Mouse (Mus musculus) liver, embryonic 16.5 days (tissue): ENCODE data around the gene Clcn6. TPM values are rescaled to one million over a fixed set of nuclear protein-coding genes. Genes with fewer than 3 reads are reported as not detected.
A peak's percentile ranks its signal among the peaks of the same experiment; 100 is the strongest.
"Not testable (repeated sequence)": the region's sequence is repeated elsewhere in the genome, so short reads cannot be mapped to it uniquely, and the experiment has no call there.

Experiments used
- ATAC-seq: fragments of 200-750 bp; cut with Nextera tagmentation; 2 replicates; pipeline ENCODE4 v1.8.0; 2017; ENCODE audit warnings: low read depth, mild to moderate bottlenecking, moderate number of reproducible peaks, moderate library complexity
- H3K27ac ChIP-seq: fragments of 300-500 bp; sonication (generic); 2 replicates; pipeline ENCODE4 v1.5.1; 2014; ENCODE audit warnings: mild to moderate bottlenecking, low read length
- H3K27me3 ChIP-seq: fragments of 300-500 bp; sonication (generic); 2 replicates; pipeline ENCODE4 v1.6.1; 2014; ENCODE audit warnings: low read depth, low read length, mixed read lengths; ENCODE audit not compliant: control insufficient read depth, insufficient read depth
- H3K36me3 ChIP-seq: fragments of 300-500 bp; sonication (generic); 2 replicates; pipeline ENCODE4 v1.6.1; 2014; ENCODE audit warnings: mild to moderate bottlenecking; ENCODE audit not compliant: control insufficient read depth, insufficient read depth
- H3K4me1 ChIP-seq: fragments of 300-500 bp; sonication (generic); 2 replicates; pipeline ENCODE4 v1.6.1; 2014; ENCODE audit warnings: low read depth, low read length, mixed read lengths; ENCODE audit not compliant: control insufficient read depth
- H3K4me2 ChIP-seq: fragments of 300-500 bp; sonication (generic); 2 replicates; pipeline ENCODE4 v1.6.1; 2014; ENCODE audit warnings: low read depth, low read length, mixed read lengths
- H3K4me3 ChIP-seq: fragments of 300-500 bp; sonication (generic); 2 replicates; pipeline ENCODE4 v1.5.1; 2014; ENCODE audit warnings: low read depth, mild to moderate bottlenecking, low read length
- H3K9ac ChIP-seq: fragments of 300-500 bp; sonication (generic); 2 replicates; pipeline ENCODE4 v1.6.1; 2014; ENCODE audit warnings: low read depth, low read length
- H3K9me3 ChIP-seq: fragments of 300-500 bp; sonication (generic); replicated peaks from 2 replicates; pipeline ENCODE4 v1.6.1; 2016; ENCODE audit warnings: low read length; ENCODE audit not compliant: control insufficient read depth
- WGBS: fragments of 180-500 bp; shearing (Covaris S2); extraction: QIAGEN DNeasy Blood & Tissue Kit; methylation state at CpG from one replicate; pipeline ENCODE4 v1.1.7; 2014; ENCODE audit not compliant: insufficient replicate concordance; 5-methylcytosine and 5-hydroxymethylcytosine counted together
- polyA plus RNA-seq: library from polyadenylated mRNA; unstranded; fragments of >200 nt; fragmentation: Nextera tagmentation; extraction: Ambion mirVana; gene quantifications from 2 replicates; pipeline ENCODE4 v1.2.1, GENCODE M21; 2015

Gene Clcn6
- polyA plus RNA-seq, 1 experiment from 2014 or later, result 1.8 TPM

GRCm38 (mm10) chr4:148051046-148051776 is 12.6 kb upstream of the Clcn6 start:
- Histone ChIP-seq H3K9ac (no peak overlapping the region), H3K4me1 (peaks cover 27% of the 10 kb centered on the region), H3K4me2 (no peak overlapping the region), H3K4me3 (no peak overlapping the region), H3K27me3 (no peaks in the 10 kb centered on the region), H3K36me3 (peaks cover 40% of the 10 kb centered on the region), H3K9me3 (no peaks in the 10 kb centered on the region), H3K27ac (no peak overlapping the region)
- no peak for ATAC-seq
- 84% methylated on average over 13 of the region's 13 CpGs for WGBS

GRCm38 (mm10) chr4:148050396-148050914 is 11.8 kb upstream of the Clcn6 start:
- not testable (repeated sequence) for H3K9me3 ChIP-seq, H3K4me2 ChIP-seq, H3K4me3 ChIP-seq, H3K9ac ChIP-seq, ATAC-seq, H3K27me3 ChIP-seq, H3K27ac ChIP-seq
- peaks cover 38% of the 10 kb centered on the region for H3K36me3 ChIP-seq
- WGBS, result 86% methylated on average over 3 of the region's 3 CpGs
- peaks cover 35% of the 10 kb centered on the region for H3K4me1 ChIP-seq

GRCm38 (mm10) chr4:148046450-148047031 is 7.9 kb upstream of the Clcn6 start:
- peak overlapping the region; percentile 19 for H3K9ac ChIP-seq
- no peaks in the 10 kb centered on the region for H3K27me3 ChIP-seq
- peaks cover 69% of the 10 kb centered on the region for H3K4me1 ChIP-seq
- H3K4me3 ChIP-seq, result peak overlapping the region; percentile 14; the same call in 1 of the 2 replicates
- peak overlapping the region; percentile 81 for H3K27ac ChIP-seq
- ATAC-seq, result peak; percentile 90
- peak overlapping the region; percentile 42 for H3K4me2 ChIP-seq
- peaks cover 24% of the 10 kb centered on the region for H3K36me3 ChIP-seq
- H3K9me3 ChIP-seq, result no peaks in the 10 kb centered on the region
- 21% methylated on average over 4 of the region's 4 CpGs for WGBS

- 66% methylated on average over 2 of the region's 2 CpGs for WGBS
- Histone ChIP-seq H3K9ac (no peak overlapping the region), H3K27me3 (no peaks in the 10 kb centered on the region), H3K36me3 (peaks cover 18% of the 10 kb centered on the region), H3K27ac (peak overlapping the region; percentile 25; the same call in 1 of the 2 replicates), H3K4me1 (peaks cover 91% of the 10 kb centered on the region), H3K9me3 (no peaks in the 10 kb centered on the region), H3K4me2 (peak overlapping the region; percentile 39; the same call in 1 of the 2 replicates), H3K4me3 (no peak overlapping the region)
- ATAC-seq, result peak; percentile 20
These were observed 5.5 kb upstream of the Clcn6 start for GRCm38 (mm10) chr4:148044113-148044512.

DNA sequence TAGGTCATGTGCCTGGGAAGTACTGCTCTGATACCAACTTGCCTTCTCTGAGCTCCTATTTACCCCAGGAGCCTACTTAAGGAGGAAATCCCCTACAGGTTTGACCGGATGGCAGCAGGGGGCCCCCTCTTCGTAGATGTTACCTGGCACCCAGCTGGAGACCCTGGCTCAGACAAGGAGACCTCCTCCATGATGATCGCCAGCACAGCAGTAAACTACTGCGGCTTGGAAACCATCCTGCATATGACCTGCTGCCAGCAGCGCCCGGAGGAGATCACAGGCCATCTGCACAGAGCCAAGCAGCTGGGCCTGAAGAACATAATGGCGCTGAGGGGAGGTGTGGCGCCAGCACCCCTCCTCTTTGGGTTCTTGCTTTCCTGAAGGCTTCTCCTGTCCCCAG is 4.7 kb upstream of the Clcn6 start:
- not testable (repeated sequence) for H3K4me2 ChIP-seq, H3K9ac ChIP-seq

GRCm38 (mm10) chr4:148041611-148042191 is 3.1 kb upstream of the Clcn6 start:
- H3K27me3 ChIP-seq, result no peaks in the 10 kb centered on the region
- ATAC-seq, result no peak
- peak overlapping the region; percentile 95 for H3K27ac ChIP-seq
- peak overlapping the region; percentile 89 for H3K4me3 ChIP-seq
- peaks cover 79% of the 10 kb centered on the region for H3K4me1 ChIP-seq
- H3K9me3 ChIP-seq, result no peaks in the 10 kb centered on the region
- H3K4me2 ChIP-seq, result peak overlapping the region; percentile 96
- peak overlapping the region; percentile 78 for H3K9ac ChIP-seq
- WGBS, result 10% methylated on average over 16 of the region's 16 CpGs
- peaks cover 11% of the 10 kb centered on the region for H3K36me3 ChIP-seq

More for the DNA sequence above, 4.7 kb upstream of the Clcn6 start:
- H3K4me1 ChIP-seq, result peaks cover 85% of the 10 kb centered on the region
- H3K9me3 ChIP-seq, ATAC-seq, H3K27me3 ChIP-seq, H3K4me3 ChIP-seq, H3K27ac ChIP-seq: not testable (repeated sequence)
- peaks cover 17% of the 10 kb centered on the region for H3K36me3 ChIP-seq
- WGBS, result 84% methylated on average over 7 of the region's 8 CpGs

DNA sequence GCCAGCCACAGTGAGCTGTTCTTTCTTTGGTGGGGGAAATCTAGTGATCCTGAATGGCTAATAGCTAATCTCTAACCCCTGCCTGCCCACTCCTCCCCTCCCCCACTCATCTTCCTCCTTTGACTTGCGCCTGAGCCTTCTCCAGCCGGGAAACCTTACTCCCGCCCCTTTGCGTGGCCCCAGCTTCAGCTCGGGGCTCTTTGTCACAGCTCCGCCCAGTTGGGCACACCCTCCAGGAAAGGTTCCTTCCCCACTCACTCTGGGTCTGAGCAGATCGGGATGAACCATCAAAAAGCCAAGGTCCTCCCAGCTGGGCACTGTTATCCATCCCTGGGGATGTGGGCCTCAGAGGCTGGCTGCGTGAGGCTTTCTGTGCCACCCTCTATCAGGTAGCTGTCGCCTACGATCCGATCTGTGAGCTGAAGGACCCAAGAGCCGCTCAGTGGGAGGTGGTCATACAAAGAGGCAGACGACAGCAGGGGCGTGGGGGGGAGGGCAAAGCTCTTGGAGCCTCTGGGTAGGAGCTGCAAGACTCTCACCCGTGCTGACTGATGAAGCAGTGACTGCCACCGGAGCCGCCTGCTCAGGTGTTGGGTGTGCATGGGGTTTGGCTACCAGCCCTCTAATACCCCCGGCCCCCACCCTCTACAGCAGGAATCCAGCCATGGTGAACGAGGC is 2.5 kb upstream of the Clcn6 start:
- Histone ChIP-seq H3K4me2 (peak overlapping the region; percentile 96), H3K4me1 (peaks cover 73% of the 10 kb centered on the region), H3K9me3 (no peaks in the 10 kb centered on the region), H3K27ac (peak overlapping the region; percentile 95), H3K36me3 (peaks cover 11% of the 10 kb centered on the region), H3K4me3 (peak overlapping the region; percentile 89), H3K27me3 (no peaks in the 10 kb centered on the region), H3K9ac (peak overlapping the region; percentile 78)
- 3% methylated on average over 19 of the region's 19 CpGs for WGBS
- peak; percentile 28 for ATAC-seq

DNA sequence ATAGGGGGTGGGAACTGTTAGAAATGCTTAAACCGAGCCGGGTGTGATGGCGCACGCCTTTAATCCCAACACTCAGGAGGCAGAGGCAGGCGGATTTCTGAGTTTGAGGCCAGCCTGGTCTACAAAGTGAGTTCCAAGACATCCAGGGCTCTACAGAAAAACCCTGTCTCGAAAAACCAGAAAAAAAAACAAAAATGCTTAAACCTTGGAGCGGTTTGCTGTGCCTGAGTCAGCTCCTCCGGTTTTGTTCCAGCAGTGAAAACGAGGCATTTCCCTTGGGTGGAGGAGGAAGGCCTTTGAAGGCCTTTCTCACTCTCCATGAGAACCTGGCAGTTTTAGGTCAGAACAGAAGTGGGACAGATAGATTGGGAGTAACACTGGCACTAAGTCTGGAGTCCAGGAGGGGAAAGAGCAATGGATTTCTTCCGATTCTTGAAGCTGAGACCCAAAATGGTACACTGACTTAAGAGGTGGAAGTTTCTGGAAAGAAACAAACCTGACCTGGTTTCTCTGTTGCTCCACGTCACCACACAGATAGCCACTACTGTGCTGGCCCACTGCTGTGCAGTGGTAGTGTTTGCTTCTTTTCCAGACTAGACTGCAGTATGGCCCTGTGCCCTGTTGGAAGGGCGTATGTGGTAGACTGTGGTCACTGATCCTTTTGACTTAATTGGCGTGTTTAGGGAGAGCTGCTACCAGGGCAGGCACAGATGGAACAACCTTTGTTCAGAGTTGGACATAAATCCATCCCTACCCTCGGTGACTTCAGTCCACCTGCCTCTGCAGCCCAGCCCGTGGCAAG is 1.6 kb upstream of the Clcn6 start:
- H3K4me2 ChIP-seq, result peak overlapping the region; percentile 96
- H3K27ac ChIP-seq, result peak overlapping the region; percentile 95
- H3K9ac ChIP-seq, result peak overlapping the region; percentile 78
- 60% methylated on average over 15 of the region's 15 CpGs for WGBS
- H3K36me3 ChIP-seq, result peaks cover 8% of the 10 kb centered on the region
- peaks cover 65% of the 10 kb centered on the region for H3K4me1 ChIP-seq
- H3K9me3 ChIP-seq, result no peaks in the 10 kb centered on the region
- ATAC-seq, result no peak
- no peaks in the 10 kb centered on the region for H3K27me3 ChIP-seq
- peak overlapping the region; percentile 89 for H3K4me3 ChIP-seq
